Mouse (Mus musculus) gonadal fat pad, adult 2 months (tissue): ENCODE data around the gene Efemp2. TPM values are rescaled to one million over a fixed set of nuclear protein-coding genes. Genes with fewer than 3 reads are reported as not detected.

ENCODE experiments used
- DNase-seq: peaks from one replicate; pipeline ENCODE4 v3.0.0-alpha.2; 2012; ENCODE audit warnings: low read depth
- polyA plus RNA-seq: library from polyadenylated mRNA; depleted of rRNA; stranded (reverse); fragments of >200 nt; gene quantifications from 2 replicates; pipeline ENCODE4 v1.2.3, GENCODE M21; 2012

Gene Efemp2
- polyA plus RNA-seq, 1 experiment, result 73.5 TPM

DNA sequence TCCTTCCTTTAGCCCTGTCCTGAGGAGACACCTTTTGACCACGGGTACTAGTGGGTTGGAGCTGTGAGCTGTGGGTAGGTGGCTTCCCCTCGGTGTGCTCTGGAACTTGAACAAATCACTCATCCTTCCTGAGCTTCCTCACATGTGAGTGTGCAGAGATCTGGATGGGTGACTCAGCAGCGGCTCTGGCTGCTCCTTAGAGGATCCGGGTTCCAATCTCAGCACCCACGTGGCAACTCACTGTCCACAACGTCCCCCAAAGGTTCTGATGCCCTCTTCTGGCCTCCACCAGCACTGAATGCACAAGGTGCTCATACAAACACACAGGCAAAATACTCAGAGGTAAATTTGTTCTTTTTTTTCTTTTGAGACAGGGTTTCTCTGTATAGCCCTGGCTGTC is 22.0 kb upstream of the Efemp2 start:
- DNase-seq, result no peak

GRCm38 (mm10) chr19:5455037-5455436 is 18.7 kb upstream of the Efemp2 start:
- DNase-seq, result no peak

- DNase-seq, result no peak
Measured at GRCm38 (mm10) chr19:5455568-5455967, 18.2 kb upstream of the Efemp2 start.

GRCm38 (mm10) chr19:5456241-5456921 is 17.4 kb upstream of the Efemp2 start:
- no peak for DNase-seq

DNA sequence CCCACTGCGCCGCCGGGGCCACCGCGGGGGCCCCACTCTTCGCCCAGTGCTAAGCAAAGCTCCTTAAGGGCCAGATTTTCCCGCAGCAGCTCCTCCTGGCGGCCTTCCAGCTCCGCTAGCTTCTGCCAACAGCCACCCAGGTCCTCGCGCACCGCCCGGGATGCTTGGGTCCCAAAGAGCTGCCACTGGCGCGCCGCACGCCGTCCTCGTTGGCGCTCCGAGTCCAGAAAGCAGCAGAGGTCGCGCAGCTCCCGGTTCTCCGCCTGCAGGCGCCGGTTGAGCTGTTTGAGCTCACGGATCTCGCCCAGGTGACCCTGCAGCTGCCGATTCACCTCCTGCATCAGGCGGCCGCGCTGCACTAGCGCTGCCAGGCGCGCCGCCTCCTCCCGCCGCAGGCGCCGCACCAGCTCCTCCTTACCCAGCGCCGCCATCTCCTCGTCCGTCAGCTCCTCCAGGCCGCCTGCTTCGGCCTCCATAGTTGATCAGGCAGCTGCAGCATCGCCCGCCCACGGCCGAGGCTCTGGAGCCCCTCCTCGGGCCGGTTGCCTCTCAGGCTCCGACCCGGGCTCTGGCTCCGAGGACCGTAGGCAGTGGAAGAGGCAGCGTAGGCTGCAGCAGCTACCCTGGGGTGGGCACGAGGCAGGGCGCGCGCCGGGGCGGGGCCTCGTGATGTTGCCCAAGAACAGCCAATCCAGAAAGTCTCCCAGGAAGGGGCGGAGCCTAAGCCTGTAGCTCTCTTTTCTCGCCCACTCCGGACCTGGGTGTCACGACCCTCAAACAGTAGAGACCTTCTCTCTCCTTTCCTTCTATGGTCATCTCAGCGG is 16.6 kb upstream of the Efemp2 start:
- no peak for DNase-seq

DNA sequence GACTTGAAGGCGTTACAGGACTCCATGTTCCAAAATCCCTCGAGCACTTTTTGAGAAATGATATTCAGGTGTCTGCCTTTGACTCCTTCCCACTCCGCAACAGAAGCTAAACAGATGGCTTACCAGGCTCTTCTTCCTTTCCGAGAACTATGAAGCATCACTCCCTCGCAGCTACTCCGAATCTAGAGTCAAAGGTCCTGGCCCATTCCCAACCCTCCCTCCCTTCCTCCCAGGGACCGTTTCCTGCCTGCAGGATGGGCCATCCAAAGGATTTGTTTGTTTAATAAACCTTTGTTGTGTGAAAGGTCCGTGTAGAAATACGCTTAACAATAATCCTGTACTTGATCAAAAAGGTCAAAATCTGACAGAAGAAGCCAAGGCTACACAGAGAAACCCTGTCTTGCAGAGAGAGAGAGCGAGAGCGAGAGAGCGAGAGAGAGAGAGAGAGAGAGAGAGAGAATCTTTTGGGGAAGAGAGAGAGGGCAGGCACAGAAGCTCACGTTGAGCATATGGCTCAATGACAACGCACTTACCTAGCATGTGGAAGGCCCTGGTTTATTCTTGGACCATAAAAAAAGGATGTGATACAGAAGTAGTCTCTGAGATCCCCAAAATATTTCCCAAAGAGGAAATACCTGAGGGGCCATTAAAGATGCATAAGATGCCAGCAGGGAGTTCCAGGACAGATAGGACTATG is 15.9 kb upstream of the Efemp2 start, which contains the start of gene Ccdc85b:
Gene Ccdc85b (minus strand): TSS at position 149 of the 697 bp plus-strand sequence.
- DNase-seq, result no peak

- DNase-seq, result no peak
Measured at GRCm38 (mm10) chr19:5459019-5459418, 14.7 kb upstream of the Efemp2 start.

DNA sequence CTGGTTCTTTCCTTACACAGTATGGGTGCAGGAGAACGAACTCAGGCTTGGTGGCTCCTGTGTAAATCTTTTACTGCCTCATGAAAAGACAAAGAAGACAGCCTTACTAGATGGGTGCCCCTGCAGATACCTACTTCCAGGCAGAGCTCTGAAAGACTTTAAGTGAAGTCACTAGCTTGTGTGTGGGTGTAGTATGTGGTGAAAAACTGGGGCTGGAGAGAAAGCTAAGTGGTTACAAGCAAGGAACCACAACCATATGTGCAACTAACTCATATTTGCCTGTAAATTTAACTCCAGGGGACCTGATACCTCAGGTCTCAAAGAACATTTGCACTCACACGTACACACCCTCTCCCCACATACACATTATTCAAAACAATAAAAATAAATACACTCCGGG is 13.9 kb upstream of the Efemp2 start:
- no peak for DNase-seq

DNA sequence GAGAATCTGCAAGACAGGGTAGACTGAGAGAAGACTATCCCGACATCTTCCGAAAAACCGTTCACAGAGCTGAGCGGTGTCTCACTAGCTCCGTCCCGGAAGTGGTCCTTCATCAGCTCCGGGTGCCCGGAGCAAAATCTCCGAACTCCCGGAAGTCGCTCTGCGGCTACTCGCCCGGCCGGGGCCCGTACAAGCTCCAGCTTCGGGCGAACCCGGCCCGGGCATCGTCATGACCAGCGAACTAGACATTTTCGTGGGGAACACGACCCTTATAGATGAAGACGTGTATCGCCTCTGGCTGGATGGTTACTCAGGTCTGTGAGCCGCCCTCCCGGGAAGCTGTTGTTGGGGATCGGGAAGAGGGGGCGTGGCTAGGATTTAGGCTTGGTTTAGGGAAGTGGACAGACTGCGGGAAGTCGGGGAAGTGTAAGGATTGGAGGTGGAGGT is 13.3 kb upstream of the Efemp2 start, which contains the start of gene Fibp:
Gene Fibp (plus strand): TSS at position 151 of the 447 bp plus-strand sequence.
- no peak for DNase-seq

- no peak for DNase-seq
Measured at GRCm38 (mm10) chr19:5461411-5461810, 12.3 kb upstream of the Efemp2 start.

DNA sequence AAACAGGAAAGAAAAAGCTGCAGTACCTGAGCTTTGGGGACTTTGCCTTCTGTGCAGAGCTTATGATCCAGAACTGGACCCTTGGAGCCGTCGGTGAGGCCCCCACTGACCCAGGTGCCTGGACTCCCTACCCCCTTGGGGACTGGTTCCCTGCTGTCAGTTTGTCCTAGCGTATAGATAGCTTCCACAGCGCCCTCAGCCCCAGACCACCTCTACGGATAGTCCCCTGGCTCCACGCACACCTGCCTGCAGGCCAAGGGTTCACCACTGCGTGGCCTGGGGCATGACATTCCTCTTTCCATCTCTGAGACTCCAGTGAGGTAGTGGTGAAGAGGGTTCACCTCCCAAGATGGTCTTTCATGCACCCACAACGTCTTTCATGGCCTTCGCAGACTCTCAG is 10.5 kb upstream of the Efemp2 start:
- DNase-seq, result no peak

DNA sequence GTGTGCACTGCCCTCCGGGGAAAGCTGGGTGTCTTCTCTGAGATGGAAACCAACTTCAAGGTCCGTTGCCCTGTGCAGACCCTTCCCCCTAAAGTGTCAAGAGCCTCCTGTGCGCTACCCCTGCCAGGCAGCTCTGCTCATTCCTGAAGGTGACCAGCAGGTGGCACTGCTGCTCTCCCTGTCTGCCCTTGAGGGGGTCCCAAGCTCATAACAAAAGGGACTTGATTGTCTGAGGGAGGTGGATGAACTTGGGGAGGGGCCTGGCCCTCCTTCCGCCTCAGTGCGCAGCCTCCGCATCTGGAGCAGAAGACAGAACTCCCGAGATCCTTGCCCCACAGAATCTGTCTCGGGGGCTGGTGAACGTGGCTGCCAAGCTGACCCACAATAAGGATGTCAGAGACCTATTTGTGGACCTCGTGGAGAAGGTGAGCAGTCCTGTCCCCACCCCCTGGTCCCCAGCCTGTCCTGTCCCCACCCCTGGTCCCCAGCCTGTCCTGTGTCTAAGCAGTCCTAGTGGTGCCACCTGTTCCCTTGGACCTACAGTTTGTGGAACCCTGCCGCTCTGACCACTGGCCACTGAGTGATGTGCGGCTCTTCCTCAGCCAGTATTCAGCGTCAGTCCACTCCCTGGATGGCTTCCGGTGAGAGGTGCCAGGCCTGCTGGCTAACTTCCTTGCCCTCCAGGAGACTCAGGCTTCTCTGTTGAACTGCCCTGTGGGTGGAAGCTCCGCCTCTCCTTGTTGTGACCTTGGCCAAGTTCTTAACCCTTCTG is 9.8 kb upstream of the Efemp2 start:
- DNase-seq, result no peak

- DNase-seq, result no peak
Measured at GRCm38 (mm10) chr19:5465037-5465436, 8.7 kb upstream of the Efemp2 start.

DNA sequence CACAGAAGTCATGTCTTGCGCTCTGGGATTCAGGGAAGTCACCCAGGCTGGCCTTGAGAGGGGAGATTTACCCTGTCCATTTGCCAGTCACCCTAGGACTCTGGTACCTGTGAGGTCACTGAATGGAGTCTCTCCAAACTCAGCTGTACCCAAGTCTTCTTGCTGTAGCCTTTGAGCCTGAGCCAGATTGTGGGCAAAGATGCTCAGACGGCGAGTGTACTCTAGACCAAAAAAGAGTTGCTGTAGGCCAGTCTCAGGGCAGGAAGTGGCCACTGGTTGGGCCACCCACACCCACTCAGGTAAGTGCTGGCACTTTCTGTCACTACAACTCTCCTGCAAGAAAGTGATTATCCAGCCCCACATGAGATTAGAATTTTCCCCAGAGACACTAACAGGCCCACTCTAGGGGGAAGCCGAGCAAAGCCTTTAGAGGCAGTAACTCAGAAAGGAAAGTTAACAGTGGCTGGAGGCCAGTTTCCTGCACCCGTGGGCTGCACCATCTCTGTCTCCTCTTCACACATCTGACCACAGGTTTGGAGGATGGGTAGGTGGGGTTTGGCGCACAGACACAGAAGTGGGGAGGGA is 6.7 kb upstream of the Efemp2 start:
- DNase-seq, result no peak

DNA sequence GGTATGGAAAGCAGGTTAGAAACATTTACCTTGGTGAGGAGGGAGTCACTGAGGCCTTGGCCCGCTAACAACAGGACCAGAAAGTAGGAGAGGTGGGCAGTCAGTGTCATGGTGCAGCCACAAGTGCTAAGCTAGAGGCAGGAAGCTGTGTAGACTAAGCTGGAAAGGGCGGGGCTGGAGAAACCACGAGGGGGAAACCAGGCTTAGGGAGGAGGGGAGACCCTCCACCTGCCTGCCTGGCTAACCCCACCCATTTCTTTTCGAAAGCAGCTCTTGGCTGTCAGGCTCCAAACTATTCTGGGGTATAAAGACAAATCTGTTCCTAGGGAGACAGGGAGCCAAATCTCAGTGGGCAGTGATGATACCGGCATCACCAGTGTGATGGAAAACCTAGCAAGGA is 5.4 kb upstream of the Efemp2 start, which contains the start of gene Ctsw:
Gene Ctsw (minus strand): TSS at position 134 of the 400 bp plus-strand sequence.
- DNase-seq, result no peak

DNA sequence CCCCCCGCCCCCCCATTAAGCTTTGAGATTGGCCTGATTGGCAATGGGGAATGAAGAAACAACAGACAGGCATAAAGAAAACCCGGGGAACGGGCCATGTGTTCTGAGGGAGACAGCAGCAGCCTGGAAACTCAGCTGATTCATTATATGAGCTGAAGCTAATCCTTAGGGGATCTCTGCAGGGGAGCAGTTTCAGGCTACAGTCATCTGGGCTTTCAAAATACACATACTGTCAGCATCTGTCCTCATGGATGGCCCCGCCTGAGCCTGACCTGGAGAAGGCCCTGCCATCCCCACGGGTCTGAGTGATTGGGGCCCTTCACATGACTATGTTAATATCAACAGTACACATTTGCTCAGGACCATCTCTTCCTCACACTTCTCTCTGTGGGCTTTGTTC is 1.9 kb upstream of the Efemp2 start:
- DNase-seq, result no peak

DNA sequence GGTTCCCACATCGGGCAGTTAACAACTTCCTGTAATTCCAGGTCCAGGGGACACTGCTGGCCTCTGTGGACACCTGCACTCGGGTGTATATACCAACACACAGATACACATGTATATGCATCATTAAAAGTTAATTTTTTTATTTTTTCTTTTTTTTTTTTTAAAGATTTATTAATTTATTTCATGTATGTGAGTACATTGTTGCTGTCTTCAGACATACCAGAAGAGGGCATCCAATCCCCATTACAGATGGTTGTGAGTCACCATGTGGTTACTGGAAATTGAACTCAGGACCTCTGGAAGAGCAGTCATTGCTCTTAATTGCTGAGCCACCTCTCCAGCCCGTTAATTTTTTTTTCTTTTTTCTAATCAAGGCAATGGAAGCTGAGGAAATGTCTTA is 897 bp upstream of the Efemp2 start:
- no peak for DNase-seq

- no peak for DNase-seq
Measured at GRCm38 (mm10) chr19:5474281-5475068, 721 bp downstream of the Efemp2 start.

GRCm38 (mm10) chr19:5475069-5475714 is 1.4 kb downstream of the Efemp2 start:
- DNase-seq, result no peak
